Mouse (Mus musculus): ENCODE measurements around the gene Pkm. TPM values are rescaled to one million over a fixed set of nuclear protein-coding genes. Genes with fewer than 3 reads are reported as not detected.

The Pkm gene
- 46.9 TPM for polyA plus RNA-seq (2014; fragmentation: Illumina TruSeq; extraction: RNeasy Lipid Tissue Mini Kit (QIAGEN cat#74804); ENCODE audit: low read depth, low replicate concordance)

DNA sequence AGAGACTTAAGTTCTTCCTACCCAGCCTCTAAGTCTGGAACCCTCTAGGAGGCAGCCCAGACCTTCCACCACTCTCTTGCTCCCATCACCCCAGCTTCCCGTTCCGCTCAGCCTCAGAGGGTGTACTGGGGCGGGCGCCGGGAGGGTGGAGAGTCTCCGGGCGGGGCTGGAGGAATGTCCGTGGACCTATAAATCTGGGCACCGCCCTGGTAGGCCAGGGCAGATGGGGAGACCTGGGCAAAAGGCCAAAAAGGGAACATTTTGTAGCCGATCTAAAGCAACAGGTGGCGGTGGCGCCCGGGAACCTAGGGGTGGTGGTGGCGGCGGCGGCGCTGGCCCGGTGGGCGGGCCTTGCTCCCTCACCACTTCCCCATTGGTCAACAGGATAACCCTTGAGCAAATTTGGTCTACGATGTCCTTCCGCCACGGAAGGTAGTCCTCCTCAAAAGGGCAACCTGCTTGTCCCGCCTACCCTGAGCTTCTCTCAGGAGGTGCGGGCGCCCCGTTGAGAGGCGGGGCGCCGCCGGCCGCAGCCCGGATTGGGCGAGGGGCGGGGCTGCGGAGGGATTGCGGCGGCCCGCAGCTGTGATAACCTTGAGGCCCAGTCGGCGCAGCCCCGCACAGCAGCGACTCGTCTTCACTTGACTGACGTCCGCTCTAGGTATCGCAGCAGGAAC, at the start of gene Pkm:
Gene Pkm, plus strand, starts transcription at position 411 of the 677 bp plus-strand sequence.

DNA sequence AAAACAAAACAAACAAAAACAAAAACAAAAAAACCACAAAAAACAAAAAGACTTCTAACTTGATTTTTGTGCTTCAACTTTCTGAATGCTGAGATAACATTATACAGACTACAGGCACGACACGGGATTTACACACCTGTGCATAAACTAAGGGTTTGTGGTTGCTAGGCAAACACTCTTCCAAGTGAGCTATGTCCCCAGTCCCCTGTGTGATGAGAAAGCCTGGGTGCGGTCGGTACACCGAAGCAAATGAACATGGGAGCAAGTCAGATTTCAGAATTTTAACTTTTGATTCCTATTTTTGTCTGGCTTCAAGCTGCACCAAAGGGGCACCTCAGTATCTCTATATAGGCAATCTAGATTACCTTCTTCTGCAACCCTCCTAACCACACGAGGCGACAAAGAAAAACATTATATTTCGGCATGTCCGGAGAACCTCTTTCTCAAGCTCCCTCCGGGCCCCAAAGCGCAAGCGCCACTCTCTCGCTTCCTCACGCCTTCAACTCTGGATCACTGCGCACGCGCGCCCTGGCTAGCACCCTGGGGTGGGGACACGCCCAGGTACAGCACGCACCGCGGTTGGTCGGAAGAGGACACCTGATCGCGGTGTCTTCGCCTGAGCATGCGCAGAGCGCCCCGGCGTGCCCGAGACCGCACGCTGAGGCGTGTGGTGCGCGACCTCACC, 39.4 kb upstream of the Pkm start, which contains the start of gene Parp6:
Gene Parp6, plus strand, starts transcription at position 663 of the 685 bp plus-strand sequence.

DNA sequence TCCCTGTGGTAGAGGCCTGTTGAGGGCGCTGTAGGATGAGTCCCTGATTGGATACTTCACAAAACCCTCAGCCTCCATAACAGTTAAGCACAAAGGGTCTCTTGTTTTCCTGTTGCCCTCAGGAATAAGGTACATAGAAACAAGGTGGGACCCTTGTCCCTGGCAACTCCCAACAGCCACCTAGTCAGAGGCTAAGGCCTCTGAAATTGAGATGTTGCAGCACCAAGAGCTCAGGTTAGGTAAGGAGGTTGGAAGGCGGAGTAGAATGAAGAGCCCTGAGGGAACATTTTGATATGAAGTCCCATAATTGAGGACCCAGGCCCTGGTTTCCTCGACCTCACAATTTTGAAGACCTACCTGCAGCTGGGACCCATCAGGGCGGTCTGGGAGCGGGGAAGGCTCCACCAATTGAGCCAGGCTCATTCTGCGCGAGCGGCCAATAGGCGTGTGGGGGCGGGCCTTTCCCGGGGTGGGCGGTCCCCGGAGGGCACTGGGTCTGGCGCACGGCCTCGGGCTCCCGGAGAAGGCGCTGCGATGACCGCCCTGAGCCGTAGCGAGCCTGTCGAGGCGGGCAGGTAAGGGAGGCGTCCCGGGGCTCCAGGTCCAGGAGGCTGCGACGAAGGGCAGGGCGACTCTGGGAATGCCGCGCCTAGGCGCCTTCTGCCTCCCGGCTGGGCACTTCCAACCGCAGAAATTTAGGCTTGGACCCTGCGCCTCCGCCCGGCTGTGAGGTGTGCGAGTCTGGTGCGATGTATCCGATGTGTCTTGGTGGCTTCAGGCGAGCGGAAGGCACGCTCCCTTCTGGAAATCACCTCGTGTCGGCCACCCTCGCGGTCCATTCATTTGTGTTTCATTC, 23.7 kb downstream of the Pkm start, which contains the start of gene Gramd2:
Gene Gramd2, plus strand, starts transcription at position 467 of the 856 bp plus-strand sequence.

Other genes starting within 250 kb of the Pkm start
- gene Arih1, start 169.8 kb upstream of the Pkm start, polyA plus RNA-seq (2014; fragmentation: Illumina TruSeq; extraction: RNeasy Lipid Tissue Mini Kit (QIAGEN cat#74804); ENCODE audit: low read depth, low replicate concordance), result 134 TPM
- 33.7 TPM for gene Hexa, start 116.8 kb upstream of the Pkm start, polyA plus RNA-seq (2014; fragmentation: Illumina TruSeq; extraction: RNeasy Lipid Tissue Mini Kit (QIAGEN cat#74804); ENCODE audit: low read depth, low replicate concordance)
- gene Tmem202, start 116.5 kb upstream of the Pkm start, polyA plus RNA-seq (2014; fragmentation: Illumina TruSeq; extraction: RNeasy Lipid Tissue Mini Kit (QIAGEN cat#74804); ENCODE audit: low read depth, low replicate concordance), result 1.4 TPM
- 0.85 TPM for gene Celf6, start 78.5 kb upstream of the Pkm start, polyA plus RNA-seq (2014; fragmentation: Illumina TruSeq; extraction: RNeasy Lipid Tissue Mini Kit (QIAGEN cat#74804); ENCODE audit: low read depth, low replicate concordance)
- gene Parp6, start 39.1 kb upstream of the Pkm start, polyA plus RNA-seq (2014; fragmentation: Illumina TruSeq; extraction: RNeasy Lipid Tissue Mini Kit (QIAGEN cat#74804); ENCODE audit: low read depth, low replicate concordance), result 65.3 TPM
- gene Gramd2, start 23.8 kb downstream of the Pkm start, polyA plus RNA-seq (2014; fragmentation: Illumina TruSeq; extraction: RNeasy Lipid Tissue Mini Kit (QIAGEN cat#74804); ENCODE audit: low read depth, low replicate concordance), result 2.1 TPM
- gene Senp8, start 94.3 kb downstream of the Pkm start, polyA plus RNA-seq (2014; fragmentation: Illumina TruSeq; extraction: RNeasy Lipid Tissue Mini Kit (QIAGEN cat#74804); ENCODE audit: low read depth, low replicate concordance), result 23.8 TPM
- 18.4 TPM for gene Myo9a, start 94.5 kb downstream of the Pkm start, polyA plus RNA-seq (2014; fragmentation: Illumina TruSeq; extraction: RNeasy Lipid Tissue Mini Kit (QIAGEN cat#74804); ENCODE audit: low read depth, low replicate concordance)